Comparison of ENCODE assay signal across 8 mouse cellular contexts in genomic region chr16:86294436-86294835, GRCm38 (mm10).
"Had no signal": no experiment of that assay in that cellular context is flagged by ENCODE, and none has a peak within 500 bp of the region (broad histone marks: within the 10 kb centered on the region; RNA-seq: fewer than 3 reads in every experiment).

No protein-coding gene starts in this region.

- DNase-seq: kidney, postnatal 4 days; liver; lung, adult 18-20 months; lung, postnatal 10 days; lung, postnatal 36 days; thymus, adult 2 months; thymus, postnatal 14 days; thymus, postnatal 4 days had no signal
